Mouse (Mus musculus) forebrain, embryonic 14.5 days (tissue): Measurements from ENCODE around the gene Cdkl5. TPM values are rescaled to one million over a fixed set of nuclear protein-coding genes. Genes with fewer than 3 reads are reported as not detected.
A peak's percentile ranks its signal among the peaks of the same experiment; 100 is the strongest.
"Not testable (repeated sequence)": the region's sequence is repeated elsewhere in the genome, so short reads cannot be mapped to it uniquely, and the experiment has no call there.

Source experiments
- ATAC-seq: fragments of 200-750 bp; cut with Nextera tagmentation; 2 replicates; pipeline ENCODE4 v1.8.0; 2017; ENCODE audit warnings: mild to moderate bottlenecking, moderate library complexity
- DNase-seq: peaks from one replicate; pipeline ENCODE4 v3.0.0-alpha.2; 2015; ENCODE audit warnings: low spot score
- H3K27ac ChIP-seq: fragments of 300-500 bp; sonication (generic); 2 replicates; pipeline ENCODE4 v1.5.1; 2014; ENCODE audit warnings: low read depth, mild to moderate bottlenecking, control low read depth, low read length, moderate library complexity
- H3K27me3 ChIP-seq: fragments of 300-500 bp; sonication (generic); replicated peaks from 2 replicates; pipeline ENCODE4 v1.6.1; 2014; ENCODE audit warnings: low read length, control low read depth, mixed read lengths; ENCODE audit not compliant: control insufficient read depth, insufficient read depth
- H3K36me3 ChIP-seq: fragments of 300-500 bp; sonication (generic); 2 replicates; pipeline ENCODE4 v1.6.1; 2014; ENCODE audit warnings: low read length, control low read depth; ENCODE audit not compliant: control insufficient read depth, insufficient read depth
- H3K4me1 ChIP-seq: fragments of 300-500 bp; sonication (generic); 2 replicates; pipeline ENCODE4 v1.6.1; 2014; ENCODE audit warnings: antibody characterized with exemption, low read length, control low read depth; ENCODE audit not compliant: control insufficient read depth, insufficient read depth
- H3K4me2 ChIP-seq: fragments of 300-500 bp; sonication (generic); 2 replicates; pipeline ENCODE4 v1.6.1; 2014; ENCODE audit warnings: mild to moderate bottlenecking, control low read depth, low read length
- H3K4me3 ChIP-seq: fragments of 300-500 bp; sonication (generic); 2 replicates; pipeline ENCODE4 v1.5.1; 2014; ENCODE audit warnings: low read depth, low read length, control low read depth
- H3K9ac ChIP-seq: fragments of 300-500 bp; sonication (generic); 2 replicates; pipeline ENCODE4 v1.6.1; 2014; ENCODE audit warnings: mild to moderate bottlenecking, low read length, control low read depth, moderate library complexity
- H3K9me3 ChIP-seq: fragments of 300-500 bp; sonication (generic); replicated peaks from 2 replicates; pipeline ENCODE4 v1.6.1; 2016; ENCODE audit warnings: low read length, control low read depth, mixed read lengths; ENCODE audit not compliant: control insufficient read depth
- WGBS: fragments of 180-500 bp; shearing (Covaris S2); extraction: QIAGEN DNeasy Blood & Tissue Kit; methylation state at CpG from one replicate; pipeline ENCODE4 v1.1.7; 2014; 5-methylcytosine and 5-hydroxymethylcytosine counted together
- polyA plus RNA-seq: library from polyadenylated mRNA; unstranded; fragments of >200 nt; fragmentation: Nextera tagmentation; extraction: Ambion mirVana; gene quantifications from 2 replicates; pipeline ENCODE4 v1.2.1, GENCODE M21; 2014

Gene Cdkl5
- polyA plus RNA-seq, 1 experiment from 2014 or later, result 5.5 TPM

GRCm38 (mm10) chrX:160782276-160782675 lies 212.2 kb downstream of the Cdkl5 start:
- no peaks in the 10 kb centered on the region for H3K4me1 ChIP-seq
- DNase-seq (no peak), ATAC-seq (no peak)
- no peak overlapping the region for H3K27ac ChIP-seq
- no peak overlapping the region for H3K4me2 ChIP-seq
- no peak overlapping the region for H3K4me3 ChIP-seq
- 83% methylated on average over 5 of the region's 5 CpGs for WGBS
- H3K27me3 ChIP-seq, result no peaks in the 10 kb centered on the region
- no peaks in the 10 kb centered on the region for H3K9me3 ChIP-seq
- H3K9ac ChIP-seq, result no peak overlapping the region
- H3K36me3 ChIP-seq, result no peaks in the 10 kb centered on the region

- ATAC-seq (peak; percentile 54; the same call in 1 of the 2 replicates), DNase-seq (peak; percentile 41)
- H3K4me2 ChIP-seq, result no peak overlapping the region
- H3K9ac ChIP-seq, result no peak overlapping the region
- H3K9me3 ChIP-seq, result no peaks in the 10 kb centered on the region
- no peaks in the 10 kb centered on the region for H3K4me1 ChIP-seq
- no peak overlapping the region for H3K4me3 ChIP-seq
- no peaks in the 10 kb centered on the region for H3K27me3 ChIP-seq
- no peak overlapping the region; the same call in 1 of the 2 replicates for H3K27ac ChIP-seq
- WGBS, result 38% methylated on average over 1 of the region's 1 CpGs
- no peaks in the 10 kb centered on the region for H3K36me3 ChIP-seq
These were observed 221.5 kb downstream of the Cdkl5 start for GRCm38 (mm10) chrX:160773033-160773432.

DNA sequence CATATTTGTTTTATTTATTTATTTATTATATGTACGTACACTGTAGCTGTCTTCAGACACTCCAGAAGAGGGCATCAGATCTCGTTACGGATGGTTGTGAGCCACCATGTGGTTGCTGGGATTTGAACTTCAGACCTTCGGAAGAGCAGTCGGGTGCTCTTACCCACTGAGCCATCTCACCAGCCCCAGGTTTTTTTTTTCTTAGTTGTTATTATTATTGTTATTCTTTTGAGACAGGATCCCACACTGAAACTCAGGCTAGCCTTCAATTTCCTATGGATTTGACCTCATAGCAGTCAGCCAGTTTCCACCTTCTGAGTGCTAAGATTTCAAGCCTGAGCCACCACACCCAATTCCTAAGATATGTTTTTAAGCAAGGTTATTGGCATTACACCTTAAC lies 224.9 kb downstream of the Cdkl5 start:
- H3K27me3 ChIP-seq, H3K27ac ChIP-seq, ATAC-seq, H3K4me3 ChIP-seq, DNase-seq, H3K4me1 ChIP-seq, H3K9me3 ChIP-seq, H3K36me3 ChIP-seq, H3K9ac ChIP-seq, H3K4me2 ChIP-seq: not testable (repeated sequence)
- WGBS, result 88% methylated on average over 5 of the region's 5 CpGs

DNA sequence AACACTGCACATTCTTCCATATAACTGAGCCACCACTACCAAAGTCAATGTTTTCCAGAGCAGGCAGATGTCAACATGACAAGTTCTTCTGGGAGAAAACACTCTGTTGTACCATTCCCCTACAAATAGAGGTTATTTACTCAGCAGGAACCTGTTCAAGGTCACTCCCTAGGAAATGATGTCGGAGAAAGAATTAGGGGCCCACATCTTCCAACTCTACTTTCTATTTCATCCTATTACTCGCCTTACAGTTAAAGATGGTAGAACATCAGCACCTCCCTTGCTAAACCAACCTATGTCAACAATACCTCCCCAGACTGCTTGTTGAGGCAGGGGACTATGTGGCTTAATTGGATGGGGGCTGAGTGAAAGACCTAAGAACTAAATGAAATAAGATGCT lies 226.8 kb downstream of the Cdkl5 start, which contains the start of gene Rs1:
Gene Rs1, plus strand, starts transcription at position 301 of the 400 bp plus-strand sequence.
- no peak for ATAC-seq
- WGBS, result 89% methylated on average over 2 of the region's 2 CpGs

GRCm38 (mm10) chrX:160766233-160766616 lies 228.3 kb downstream of the Cdkl5 start:
- Histone ChIP-seq H3K4me1 (no peaks in the 10 kb centered on the region), H3K36me3 (no peaks in the 10 kb centered on the region), H3K9me3 (no peaks in the 10 kb centered on the region), H3K27me3 (no peaks in the 10 kb centered on the region; the same call in 1 of the 2 replicates), H3K27ac (no peak overlapping the region), H3K4me2 (peak overlapping the region; percentile 39), H3K9ac (no peak overlapping the region), H3K4me3 (peak overlapping the region; percentile 39)
- WGBS, result 40% methylated on average over 15 of the region's 15 CpGs
- peak; percentile 90 for ATAC-seq
- DNase-seq, result no peak

More for the DNA sequence above, 226.8 kb downstream of the Cdkl5 start, which contains the start of gene Rs1:
- Histone ChIP-seq H3K4me2 (peak within 1 kb of the TSS; percentile 39), H3K4me3 (peak within 1 kb of the TSS; percentile 39; the same call in 1 of the 2 replicates), H3K27me3 (no peaks in the 10 kb centered on the region; the same call in 1 of the 2 replicates), H3K36me3 (no peaks in the 10 kb centered on the region), H3K27ac (no peak within 1 kb of the TSS), H3K9ac (no peak within 1 kb of the TSS), H3K4me1 (no peaks in the 10 kb centered on the region), H3K9me3 (no peaks in the 10 kb centered on the region)
- DNase-seq, result no peak

- Histone ChIP-seq H3K9ac (0 out of 2 replicates have a peak overlapping the region, but pooled peaks have one; percentile 32), H3K36me3 (no peaks in the 10 kb centered on the region), H3K9me3 (no peaks in the 10 kb centered on the region), H3K27ac (no peak overlapping the region), H3K4me3 (peak overlapping the region; percentile 39), H3K4me1 (no peaks in the 10 kb centered on the region), H3K4me2 (peak overlapping the region; percentile 42), H3K27me3 (no peaks in the 10 kb centered on the region; the same call in 1 of the 2 replicates)
- WGBS, result 36% methylated on average over 30 of the region's 30 CpGs
- ATAC-seq, result peak; percentile 97
- DNase-seq, result peak; percentile 88
These were observed 228.9 kb downstream of the Cdkl5 start for GRCm38 (mm10) chrX:160765389-160766232.

GRCm38 (mm10) chrX:160750808-160751207 lies 243.7 kb downstream of the Cdkl5 start:
- no peak overlapping the region for H3K4me3 ChIP-seq
- H3K27ac ChIP-seq, result no peak overlapping the region
- DNase-seq, result no peak
- no peaks in the 10 kb centered on the region for H3K4me1 ChIP-seq
- H3K9me3 ChIP-seq, result no peaks in the 10 kb centered on the region
- ATAC-seq, result no peak
- H3K36me3 ChIP-seq, result no peaks in the 10 kb centered on the region
- H3K9ac ChIP-seq, result no peak overlapping the region
- 95% methylated on average over 8 of the region's 8 CpGs for WGBS
- no peak overlapping the region for H3K4me2 ChIP-seq
- no peaks in the 10 kb centered on the region for H3K27me3 ChIP-seq

GRCm38 (mm10) chrX:160748653-160749052 lies 245.9 kb downstream of the Cdkl5 start:
- H3K9me3 ChIP-seq, result no peaks in the 10 kb centered on the region
- H3K27ac ChIP-seq, result no peak overlapping the region
- H3K4me1 ChIP-seq, result no peaks in the 10 kb centered on the region
- DNase-seq (no peak), ATAC-seq (no peak)
- WGBS, result 89% methylated on average over 1 of the region's 1 CpGs
- H3K4me3 ChIP-seq, result no peak overlapping the region
- no peaks in the 10 kb centered on the region for H3K36me3 ChIP-seq
- H3K4me2 ChIP-seq, result no peak overlapping the region
- H3K9ac ChIP-seq, result no peak overlapping the region
- no peaks in the 10 kb centered on the region for H3K27me3 ChIP-seq

DNA sequence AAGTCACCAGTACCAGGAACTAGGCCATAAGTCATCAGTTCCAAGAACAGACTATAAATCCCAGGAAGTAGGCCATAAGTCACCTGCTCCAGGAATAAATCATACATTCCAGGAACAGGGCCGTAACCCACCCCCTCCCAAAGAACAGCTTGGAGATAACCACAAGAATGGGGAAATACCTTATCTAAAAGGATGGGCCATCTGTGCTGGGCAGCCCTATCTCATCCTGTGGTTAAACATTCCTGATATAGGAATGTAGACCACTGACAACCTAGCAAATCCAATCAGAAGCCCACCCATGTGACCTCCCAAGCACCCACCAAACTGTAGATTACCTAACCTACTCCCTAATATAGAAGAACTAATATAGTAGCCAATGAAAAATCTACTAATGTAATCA lies 249.1 kb downstream of the Cdkl5 start:
- H3K4me3 ChIP-seq, result no peak overlapping the region
- no peak overlapping the region for H3K4me2 ChIP-seq
- ATAC-seq, result no peak
- no peaks in the 10 kb centered on the region for H3K27me3 ChIP-seq
- no peak for DNase-seq
- WGBS, result 100% methylated on average over 1 of the region's 1 CpGs
- no peak overlapping the region for H3K9ac ChIP-seq
- H3K4me1 ChIP-seq, result no peaks in the 10 kb centered on the region
- H3K27ac ChIP-seq, result no peak overlapping the region
- no peaks in the 10 kb centered on the region for H3K9me3 ChIP-seq
- H3K36me3 ChIP-seq, result no peaks in the 10 kb centered on the region
